Mouse (Mus musculus): ENCODE data around the gene Ripply3.

DNA sequence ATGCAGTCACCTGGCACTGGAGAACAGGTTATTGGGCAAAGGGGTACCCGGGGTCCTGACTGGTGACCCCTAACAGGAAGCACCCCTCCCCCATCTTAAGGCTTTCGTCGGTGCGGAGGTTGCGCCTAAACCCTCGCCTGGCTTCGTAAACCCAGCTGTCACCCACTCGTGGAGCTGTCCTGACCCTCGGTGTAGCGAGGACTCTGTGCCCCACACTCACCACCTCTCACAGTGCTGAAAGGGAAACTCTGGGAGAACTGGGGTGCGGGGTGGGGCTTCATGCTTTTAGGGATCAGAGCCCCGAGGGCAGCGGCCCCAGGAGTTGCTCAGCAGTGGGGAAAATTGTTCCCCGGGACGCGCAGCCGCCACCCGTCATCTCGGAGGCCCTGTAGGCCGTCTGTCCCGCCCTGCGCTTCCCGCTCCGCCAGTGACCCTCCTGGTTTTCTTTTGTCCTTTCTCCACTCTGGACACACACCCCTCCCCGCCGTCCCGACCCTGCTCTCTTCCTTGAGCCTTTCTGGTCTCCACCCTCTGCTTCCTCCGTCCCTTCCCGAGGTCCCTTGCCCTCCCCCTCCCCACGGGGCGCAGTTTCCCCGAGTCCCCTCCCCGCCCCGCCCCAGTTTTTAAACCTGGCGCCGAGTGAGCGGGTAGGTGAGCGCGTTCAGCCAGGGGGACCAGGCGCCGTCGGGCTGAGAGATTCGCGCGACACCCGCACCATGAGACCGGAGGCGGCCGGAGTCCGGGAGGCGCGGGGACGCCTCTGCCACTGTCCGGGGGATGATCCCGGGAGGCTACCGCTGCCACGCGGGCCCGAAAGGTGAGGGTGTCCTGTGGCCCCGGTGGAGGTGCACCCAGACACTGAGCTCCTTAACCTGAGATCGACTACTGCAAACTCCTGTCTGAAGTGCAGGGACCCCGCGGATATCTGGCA, at the start of gene Ripply3:
- TF ChIP-seq POLR2A (IDR thresholded peaks at IDR 0.05; ENCODE audit: low read depth, low read length) (no peak), ZKSCAN1 (IDR thresholded peaks at IDR 0.05; ENCODE audit: borderline replicate concordance, low read depth, low read length) (no peak), USF1 (IDR thresholded peaks at IDR 0.05; ENCODE audit: low read depth, low read length) (no peak), CTCF (conservative IDR thresholded peaks at IDR 0.05 in 1 of 2, IDR thresholded peaks at IDR 0.05 in 1 of 2; ENCODE audit: low read depth in 2 of 2, low read length in 2 of 2) (no peak), EP300 (IDR thresholded peaks at IDR 0.05; ENCODE audit: low read length) (no peak), TBP (conservative IDR thresholded peaks at IDR 0.05; ENCODE audit: low read depth, low read length) (no peak), UBTF (IDR thresholded peaks at IDR 0.05; ENCODE audit: low read depth, low read length) (peak; percentile 22; the same call in 1 of the 2 replicates)

Data from CH12.LX (cell line).